ENCODE assay signal across 22 mouse cellular contexts in the genomic region with DNA sequence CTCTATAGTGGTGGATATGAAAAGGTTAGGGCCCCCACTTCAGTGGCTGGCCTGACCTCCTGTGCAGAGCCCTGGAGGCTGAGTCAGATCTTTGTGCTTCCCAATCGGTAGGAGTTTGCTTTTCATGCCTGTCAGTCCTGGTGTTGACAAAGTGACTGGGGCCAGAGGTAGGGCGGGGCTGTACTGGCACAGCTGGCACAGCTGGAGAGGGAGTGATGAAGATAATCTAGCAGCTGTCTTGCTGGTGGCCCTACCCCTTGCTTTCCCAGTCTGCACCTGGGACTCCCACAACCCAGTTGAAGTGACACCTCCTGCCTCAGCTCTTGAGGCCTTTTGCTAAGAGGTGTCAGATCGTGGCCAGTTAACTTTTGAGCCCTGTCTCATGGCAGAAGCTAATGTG. TPM values are rescaled to one million over a fixed set of nuclear protein-coding genes. Genes with fewer than 3 reads are reported as not detected.
A peak's percentile ranks its signal among the peaks of the same experiment; 100 is the strongest.
DNase-seq lines count a peak whose midpoint lies in the region; ATAC-seq and TF ChIP-seq lines count a peak whose summit lies in the region.
"Had no signal": no experiment of that assay in that cellular context is flagged by ENCODE, and none has a peak within 500 bp of the region (broad histone marks: within the 10 kb centered on the region; RNA-seq: fewer than 3 reads in every experiment).

No protein-coding gene starts in this region.

- peak; percentile 56 for TF ChIP-seq EP300 in liver, embryonic 14.5 days (IDR thresholded peaks at IDR 0.05; ENCODE audit: low read depth)
- no peak for TF ChIP-seq EP300 in lung, postnatal 0 days (IDR thresholded peaks at IDR 0.05)

- no peak for TF ChIP-seq CTCF in liver, embryonic 14.5 days (IDR thresholded peaks at IDR 0.05; ENCODE audit: low read depth)
- no peak for TF ChIP-seq CTCF in lung, postnatal 0 days (IDR thresholded peaks at IDR 0.05)

- H3K9ac ChIP-seq in midbrain, embryonic 16.5 days (ENCODE audit: low read depth, low read length) = 0 out of 2 replicates have a peak overlapping the region, but pooled peaks have one; percentile 6
- H3K9ac ChIP-seq in liver, embryonic 14.5 days (replicated peaks) = peak overlapping the region; percentile 43
- H3K9ac ChIP-seq in stomach, embryonic 15.5 days = no peak overlapping the region
- H3K9ac ChIP-seq in lung, postnatal 0 days (replicated peaks; ENCODE audit: low read depth) = no peak overlapping the region
- H3K9ac ChIP-seq: embryonic facial prominence, embryonic 13.5 days; forebrain, embryonic 12.5 days; limb, embryonic 13.5 days; neural tube, embryonic 12.5 days had no signal

- no peaks in the 10 kb centered on the region for H3K27me3 ChIP-seq in midbrain, embryonic 16.5 days (ENCODE audit: control insufficient read depth, insufficient read depth, low read depth, low read length)
- H3K27me3 ChIP-seq in midbrain, embryonic 10.5 days (ENCODE audit: low read depth, poor library complexity, severe bottlenecking) = no peaks in the 10 kb centered on the region
- H3K27me3 ChIP-seq in liver, embryonic 14.5 days (ENCODE audit: control insufficient read depth, insufficient read depth, low read length) = no peaks in the 10 kb centered on the region
- H3K27me3 ChIP-seq in stomach, embryonic 15.5 days (replicated peaks) = no peaks in the 10 kb centered on the region
- H3K27me3 ChIP-seq in lung, postnatal 0 days (replicated peaks; ENCODE audit: insufficient read depth, low read length) = no peaks in the 10 kb centered on the region
- H3K27me3 ChIP-seq: embryonic facial prominence, embryonic 13.5 days; forebrain, embryonic 12.5 days; limb, embryonic 13.5 days; megakaryocyte, embryonic 14.5 days; neural tube, embryonic 12.5 days had no signal

- H3K4me3 ChIP-seq in midbrain, embryonic 16.5 days (ENCODE audit: low read depth, low read length) = no peak overlapping the region
- H3K4me3 ChIP-seq in midbrain, embryonic 10.5 days = no peak overlapping the region
- H3K4me3 ChIP-seq in liver, embryonic 14.5 days (ENCODE audit: insufficient read depth in 1 of 2, low read depth in 2 of 2, low read length in 2 of 2) = no peak overlapping the region
- H3K4me3 ChIP-seq in stomach, embryonic 15.5 days (replicated peaks) = no peak overlapping the region
- no peak overlapping the region for H3K4me3 ChIP-seq in lung, postnatal 0 days (ENCODE audit: low read depth, low read length)
- H3K4me3 ChIP-seq: embryonic facial prominence, embryonic 13.5 days; forebrain, embryonic 12.5 days; limb, embryonic 13.5 days; neural tube, embryonic 12.5 days had no signal

- H3K9me3 ChIP-seq in midbrain, embryonic 16.5 days (replicated peaks; ENCODE audit: control insufficient read depth, low read length, poor library complexity, severe bottlenecking) = no peaks in the 10 kb centered on the region; the same call in 1 of the 2 replicates
- H3K9me3 ChIP-seq in midbrain, embryonic 10.5 days (replicated peaks) = peaks cover 11% of the 10 kb centered on the region
- H3K9me3 ChIP-seq in liver, embryonic 14.5 days (ENCODE audit: control insufficient read depth, low read length) = no peaks in the 10 kb centered on the region
- H3K9me3 ChIP-seq in stomach, embryonic 15.5 days = no peaks in the 10 kb centered on the region
- no peaks in the 10 kb centered on the region for H3K9me3 ChIP-seq in lung, postnatal 0 days (ENCODE audit: low read length)
- H3K9me3 ChIP-seq: G1E had no signal

- H3K4me2 ChIP-seq in midbrain, embryonic 16.5 days (ENCODE audit: low read length) = no peak overlapping the region
- H3K4me2 ChIP-seq in liver, embryonic 14.5 days (ENCODE audit: low read depth) = peak overlapping the region; percentile 32
- H3K4me2 ChIP-seq in stomach, embryonic 15.5 days = no peak overlapping the region
- H3K4me2 ChIP-seq in lung, postnatal 0 days (replicated peaks; ENCODE audit: low read depth, low read length) = no peak overlapping the region
- H3K4me2 ChIP-seq: embryonic facial prominence, embryonic 13.5 days; forebrain, embryonic 12.5 days; limb, embryonic 13.5 days; neural tube, embryonic 12.5 days had no signal

- peaks cover 14% of the 10 kb centered on the region for H3K4me1 ChIP-seq in midbrain, embryonic 16.5 days (ENCODE audit: control insufficient read depth, insufficient read depth, low read length)
- H3K4me1 ChIP-seq in midbrain, embryonic 10.5 days = peaks cover 42% of the 10 kb centered on the region
- H3K4me1 ChIP-seq in liver, embryonic 14.5 days (replicated peaks; ENCODE audit: control insufficient read depth in 2 of 2, insufficient read depth in 2 of 2, low read length in 1 of 2) = peaks cover 4 to 10% of the 10 kb centered on the region in 2 experiments; a peak in 3 of 4 replicates
- H3K4me1 ChIP-seq in stomach, embryonic 15.5 days = 0 out of 2 replicates have a peak, but pooled peaks cover 12% of the 10 kb centered on the region
- no peaks in the 10 kb centered on the region for H3K4me1 ChIP-seq in lung, postnatal 0 days (ENCODE audit: insufficient read depth, low read depth, low read length)

- no peak overlapping the region for H3K27ac ChIP-seq in midbrain, embryonic 16.5 days (ENCODE audit: low read length)
- no peak overlapping the region for H3K27ac ChIP-seq in midbrain, embryonic 10.5 days (replicated peaks)
- H3K27ac ChIP-seq in liver, embryonic 14.5 days = peak overlapping the region; percentile 66
- no peak overlapping the region for H3K27ac ChIP-seq in stomach, embryonic 15.5 days
- no peak overlapping the region for H3K27ac ChIP-seq in lung, postnatal 0 days (ENCODE audit: low read length)
- H3K27ac ChIP-seq: embryonic facial prominence, embryonic 13.5 days; forebrain, embryonic 12.5 days; limb, embryonic 13.5 days; neural tube, embryonic 12.5 days had no signal

- peaks cover 6% of the 10 kb centered on the region; the same call in 1 of the 2 replicates for H3K36me3 ChIP-seq in midbrain, embryonic 16.5 days (ENCODE audit: control insufficient read depth, insufficient read depth, low read length)
- peaks cover 34% of the 10 kb centered on the region for H3K36me3 ChIP-seq in midbrain, embryonic 10.5 days
- no peaks in the 10 kb centered on the region for H3K36me3 ChIP-seq in liver, embryonic 14.5 days (replicated peaks; ENCODE audit: control insufficient read depth, insufficient read depth, low read depth)
- peaks cover 19% of the 10 kb centered on the region for H3K36me3 ChIP-seq in stomach, embryonic 15.5 days
- 0 out of 2 replicates have a peak, but pooled peaks cover 6% of the 10 kb centered on the region for H3K36me3 ChIP-seq in lung, postnatal 0 days (ENCODE audit: insufficient read depth, low read length)

- 62% methylated on average over 3 of the region's 3 CpGs for WGBS in midbrain, embryonic 16.5 days
- 66% methylated on average over 3 of the region's 3 CpGs for WGBS in midbrain, embryonic 10.5 days
- 40% methylated on average over 3 of the region's 3 CpGs for WGBS in liver, embryonic 14.5 days (ENCODE audit: insufficient replicate concordance)
- WGBS in stomach, embryonic 15.5 days = 56% methylated on average over 3 of the region's 3 CpGs
- 56% methylated on average over 3 of the region's 3 CpGs for WGBS in lung, postnatal 0 days

- ATAC-seq in midbrain, embryonic 16.5 days = no peak
- ATAC-seq in liver, embryonic 14.5 days (ENCODE audit: insufficient read depth) = peak; percentile 92
- ATAC-seq in stomach, embryonic 15.5 days (ENCODE audit: insufficient read depth, low FRiP score, low read depth) = peak; percentile 74
- no peak for ATAC-seq in lung, postnatal 0 days
- ATAC-seq: hindbrain, embryonic 16.5 days had no signal

- no peak for DNase-seq in midbrain, embryonic 10.5 days (ENCODE audit: low spot score)
- DNase-seq in c-Kit-negative CD71-positive TER-119-positive erythroid progenitor cells, embryonic 14.5 days (ENCODE audit: low read depth, low spot score) = peak; percentile 51
- peak; percentile 22 to 50 (median 44) for DNase-seq in liver, embryonic 14.5 days (ENCODE audit: low read depth in 3 of 3, low spot score in 3 of 3)
- DNase-seq in right cerebral cortex, adult 2 months (ENCODE audit: low spot score in 2 of 2) = no peak
- DNase-seq in lung, postnatal 0 days (ENCODE audit: low spot score) = no peak
- DNase-seq in cerebellum, postnatal 10 days = no peak
- DNase-seq: adrenal gland, adult 8-10 months; cerebellum, adult 2 months; gastrocnemius, postnatal 25 days; heart, postnatal 14 days; kidney, adult 9 months; right cerebral cortex, postnatal 25 days; thymus, adult 2 months had no signal

RNA-seq across cellular contexts. Expression of a gene that starts 21.0 kb away (rescaled TPM):
- polyA plus RNA-seq in midbrain, embryonic 16.5 days (2015; fragmentation: Nextera tagmentation; extraction: Ambion mirVana) = 62.7 and 68.6 TPM in 2 replicates
- polyA plus RNA-seq in midbrain, embryonic 10.5 days (2016; fragmentation: Nextera tagmentation; extraction: Ambion mirVana) = 73.7 and 73.9 TPM in 2 replicates
- polyA plus RNA-seq in liver, embryonic 14.5 days (2012; rRNA removed) = 31.7 and 43.0 TPM in 2 replicates
- 50.3 and 63.2 TPM in 2 replicates for polyA plus RNA-seq in liver, embryonic 14.5 days (2014; fragmentation: Nextera tagmentation; extraction: Ambion mirVana)
- polyA plus RNA-seq in stomach, embryonic 15.5 days (2015; fragmentation: Nextera tagmentation; extraction: Ambion mirVana) = 68.9 and 71.4 TPM in 2 replicates
- polyA plus RNA-seq in lung, postnatal 0 days (2015; fragmentation: Nextera tagmentation; extraction: Ambion mirVana) = 44.5 and 54.8 TPM in 2 replicates

Comparison
In these comparisons a context has a peak if more than half of its experiments do, and no peak if none do; other contexts are left out.
1. ATAC-seq: peak in liver, embryonic 14.5 days (single experiment) and stomach, embryonic 15.5 days (single experiment); none in midbrain, embryonic 16.5 days (single experiment) and lung, postnatal 0 days (single experiment).
2. H3K9ac ChIP-seq: peak in midbrain, embryonic 16.5 days (single experiment) and liver, embryonic 14.5 days (single experiment); none in stomach, embryonic 15.5 days (single experiment) and lung, postnatal 0 days (single experiment).
3. DNase-seq: peak in c-Kit-negative CD71-positive TER-119-positive erythroid progenitor cells, embryonic 14.5 days (single experiment) and liver, embryonic 14.5 days (3 of 3); none in midbrain, embryonic 10.5 days (single experiment), right cerebral cortex, adult 2 months (0 of 2), lung, postnatal 0 days (single experiment) and cerebellum, postnatal 10 days (0 of 2).